Mouse (Mus musculus) adrenal gland, postnatal 10 days (tissue): ENCODE data around the gene Dnal1. TPM values are rescaled to one million over a fixed set of nuclear protein-coding genes. Genes with fewer than 3 reads are reported as not detected.

ENCODE experiments used
- DNase-seq: peaks from one replicate; pipeline ENCODE4 v3.0.0; 2021; ENCODE audit warnings: mixed read lengths
- total RNA-seq, 2 experiments: library from RNA; stranded (reverse); gene quantifications; 2 replicates each; pipeline ENCODE4 v1.2.3; 2021

The Dnal1 gene
- total RNA-seq, 2 experiments from 2014 or later = 13.1 to 13.2 TPM

- no peak for DNase-seq
Observed at GRCm38 (mm10) chr12:84128576-84128975, 14.4 kb downstream of the Dnal1 start.

GRCm38 (mm10) chr12:84129931-84130330 lies 15.8 kb downstream of the Dnal1 start:
- DNase-seq = no peak

GRCm38 (mm10) chr12:84132265-84132664 lies 18.1 kb downstream of the Dnal1 start:
- DNase-seq = peak; percentile 52

GRCm38 (mm10) chr12:84137131-84137530 lies 23.0 kb downstream of the Dnal1 start:
- DNase-seq = no peak

GRCm38 (mm10) chr12:84140135-84140534 lies 26.0 kb downstream of the Dnal1 start:
- DNase-seq = no peak

GRCm38 (mm10) chr12:84141271-84141670 lies 27.1 kb downstream of the Dnal1 start:
- no peak for DNase-seq

GRCm38 (mm10) chr12:84142281-84143050 lies 28.3 kb downstream of the Dnal1 start:
- DNase-seq = no peak

- peak; percentile 76 for DNase-seq
Observed at GRCm38 (mm10) chr12:84147954-84148621, 33.9 kb downstream of the Dnal1 start, which contains the start of gene Pnma1. Gene Pnma1 (minus strand): TSS chr12:84148489.

- DNase-seq = no peak
Observed at GRCm38 (mm10) chr12:84148622-84149012, 34.5 kb downstream of the Dnal1 start.

- no peak for DNase-seq
Observed at GRCm38 (mm10) chr12:84149971-84150370, 35.8 kb downstream of the Dnal1 start.

- no peak for DNase-seq
Observed at GRCm38 (mm10) chr12:84150976-84151375, 36.8 kb downstream of the Dnal1 start.

GRCm38 (mm10) chr12:84151911-84152310 lies 37.7 kb downstream of the Dnal1 start:
- no peak for DNase-seq

- no peak for DNase-seq
Observed at GRCm38 (mm10) chr12:84152352-84153190, 38.4 kb downstream of the Dnal1 start.

GRCm38 (mm10) chr12:84153414-84153813 lies 39.2 kb downstream of the Dnal1 start:
- no peak for DNase-seq

- DNase-seq = peak; percentile 76
Observed at GRCm38 (mm10) chr12:84154786-84155522, 40.8 kb downstream of the Dnal1 start.

- DNase-seq = no peak
Observed at GRCm38 (mm10) chr12:84155523-84155871, 41.3 kb downstream of the Dnal1 start.

- DNase-seq = no peak
Observed at GRCm38 (mm10) chr12:84156210-84156609, 42.0 kb downstream of the Dnal1 start.

GRCm38 (mm10) chr12:84158156-84158555 lies 44.0 kb downstream of the Dnal1 start:
- no peak for DNase-seq

- DNase-seq = no peak
Observed at GRCm38 (mm10) chr12:84160491-84160890, 46.3 kb downstream of the Dnal1 start.

GRCm38 (mm10) chr12:84161116-84161515 lies 47.0 kb downstream of the Dnal1 start:
- DNase-seq = no peak

GRCm38 (mm10) chr12:84161616-84162433 lies 47.7 kb downstream of the Dnal1 start:
- DNase-seq = no peak
